Mouse (Mus musculus) adrenal gland, postnatal 14 days (tissue): Measurements from ENCODE around the gene Gstp3. TPM values are rescaled to one million over a fixed set of nuclear protein-coding genes. Genes with fewer than 3 reads are reported as not detected.

Source experiments
- DNase-seq: peaks from one replicate; pipeline ENCODE4 v3.0.0; 2021; ENCODE audit warnings: mixed read lengths
- long read RNA-seq, 2 experiments: library from polyadenylated mRNA; stranded (forward); transcript quantifications; one replicate each; pipeline ENCODE4 v2.0.0; 2021
- total RNA-seq: library from RNA; stranded (reverse); gene quantifications from 2 replicates; pipeline ENCODE4 v1.2.3, GENCODE M21; 2021

Gstp3 gene
- total RNA-seq: 4.5 and 58.0 TPM in 2 replicates
- long read RNA-seq, experiment 1, partial matches to known transcripts: 1 of 1 reads
- long read RNA-seq, experiment 1, other reads (novel, unspliced or antisense): 0 of 1 reads
- long read RNA-seq, experiment 2, transcript Gstp3-202 (7 exons, 708 nt): major isoform, 25 of 39 reads
- long read RNA-seq, experiment 2, partial matches to known transcripts: 4 of 39 reads
- long read RNA-seq, experiment 2, other reads (novel, unspliced or antisense): 8 of 39 reads

- DNase-seq: no peak
Observed at GRCm38 (mm10) chr19:4059069-4059740, at the start of gene Gstp3. Gene Gstp3, minus strand, starts transcription at chr19:4059569.

GRCm38 (mm10) chr19:4108535-4108934, 49.2 kb upstream of the Gstp3 start:
- no peak for DNase-seq

- no peak for DNase-seq
Observed at GRCm38 (mm10) chr19:4106654-4107053, 47.3 kb upstream of the Gstp3 start.

GRCm38 (mm10) chr19:4104675-4105194, 45.4 kb upstream of the Gstp3 start:
- DNase-seq: no peak

GRCm38 (mm10) chr19:4103792-4104191, 44.4 kb upstream of the Gstp3 start:
- no peak for DNase-seq

- DNase-seq: no peak
Observed at GRCm38 (mm10) chr19:4103294-4103693, 43.9 kb upstream of the Gstp3 start.

GRCm38 (mm10) chr19:4102626-4103025, 43.3 kb upstream of the Gstp3 start:
- no peak for DNase-seq

GRCm38 (mm10) chr19:4102049-4102448, 42.7 kb upstream of the Gstp3 start:
- no peak for DNase-seq

- no peak for DNase-seq
Observed at GRCm38 (mm10) chr19:4101466-4101865, 42.1 kb upstream of the Gstp3 start.

- peak; percentile 85 for DNase-seq
Observed at GRCm38 (mm10) chr19:4100718-4101261, 41.4 kb upstream of the Gstp3 start.

GRCm38 (mm10) chr19:4099837-4100717, 40.7 kb upstream of the Gstp3 start, which contains the start of gene Pitpnm1:
Gene Pitpnm1, plus strand, starts transcription at chr19:4099998.
- DNase-seq: peak; percentile 90

GRCm38 (mm10) chr19:4099056-4099455, 39.7 kb upstream of the Gstp3 start:
- peak; percentile 96 for DNase-seq

- DNase-seq: peak; percentile 36
Observed at GRCm38 (mm10) chr19:4098426-4098825, 39.1 kb upstream of the Gstp3 start.

- no peak for DNase-seq
Observed at GRCm38 (mm10) chr19:4097441-4097825, 38.1 kb upstream of the Gstp3 start.

- DNase-seq: peak; percentile 99
Observed at GRCm38 (mm10) chr19:4096642-4097440, 37.5 kb upstream of the Gstp3 start, which contains the start of gene Cdk2ap2. Gene Cdk2ap2, plus strand, starts transcription at chr19:4097182.

GRCm38 (mm10) chr19:4095802-4096201, 36.4 kb upstream of the Gstp3 start:
- DNase-seq: no peak

- no peak for DNase-seq
Observed at GRCm38 (mm10) chr19:4094774-4095303, 35.5 kb upstream of the Gstp3 start.

- no peak for DNase-seq
Observed at GRCm38 (mm10) chr19:4094348-4094747, 35.0 kb upstream of the Gstp3 start.

- DNase-seq: no peak
Observed at GRCm38 (mm10) chr19:4093772-4094171, 34.4 kb upstream of the Gstp3 start.

- no peak for DNase-seq
Observed at GRCm38 (mm10) chr19:4092750-4093149, 33.4 kb upstream of the Gstp3 start.

- no peak for DNase-seq
Observed at GRCm38 (mm10) chr19:4091383-4091782, 32.0 kb upstream of the Gstp3 start.
